Mouse (Mus musculus) NIH3T3 (cell line): ENCODE data around the gene Gm13762.

ENCODE experiments used
- DNase-seq: peaks from one replicate; pipeline ENCODE4 v3.0.0-alpha.2; 2012; ENCODE audit warnings: low read depth

The Gm13762 gene

DNA sequence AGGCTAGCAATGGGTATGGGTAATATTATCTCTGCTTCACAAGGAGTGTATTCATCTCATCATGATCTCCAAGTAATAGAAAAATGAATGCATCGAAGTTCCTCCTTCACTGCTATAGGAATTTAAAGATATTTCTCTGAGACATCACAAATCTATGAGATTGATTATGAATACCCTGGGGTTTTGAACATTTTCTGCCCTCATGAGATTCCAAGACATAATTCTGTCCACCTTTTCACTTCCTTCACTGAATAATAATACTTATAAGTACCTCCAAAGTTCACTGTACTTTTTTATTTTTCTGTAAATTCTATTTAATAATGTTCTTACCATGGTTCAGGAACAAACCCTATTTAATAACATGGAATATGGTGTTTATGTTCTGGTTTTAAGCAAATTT is at the start of gene Gm13762:
TSS of gene Gm13762 (minus strand) at position 101 of the 400 bp plus-strand sequence.
- DNase-seq: no peak

GRCm38 (mm10) chr2:89021436-89021835 is 41.4 kb upstream of the Gm13762 start:
- DNase-seq: peak; percentile 81

DNA sequence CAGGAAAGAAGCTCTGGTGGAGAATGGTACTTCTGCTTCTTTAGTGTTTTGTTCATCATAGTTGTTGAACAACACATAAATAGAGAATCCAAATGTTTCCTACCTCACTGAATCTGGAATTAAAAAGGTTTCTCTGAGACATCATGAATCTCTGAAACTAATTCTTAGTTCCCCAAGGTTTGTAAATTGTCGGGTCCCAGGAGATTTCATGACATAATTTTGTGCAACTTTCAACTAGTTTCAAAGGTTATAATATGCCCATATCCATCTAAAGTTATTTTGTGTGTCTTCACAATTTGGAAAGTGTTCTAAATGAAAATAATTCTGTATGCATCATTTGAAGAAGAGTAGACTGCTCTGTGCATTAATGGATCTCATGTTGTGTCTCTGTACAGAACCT is 38.2 kb upstream of the Gm13762 start, which contains the start of gene Olfr1216:
TSS of gene Olfr1216 (minus strand) at position 101 of the 400 bp plus-strand sequence.
- DNase-seq: no peak

GRCm38 (mm10) chr2:89006873-89007272 is 26.8 kb upstream of the Gm13762 start, which contains the start of gene Olfr1215:
TSS of gene Olfr1215 (minus strand) at chr2:89006973.
- DNase-seq: no peak

DNA sequence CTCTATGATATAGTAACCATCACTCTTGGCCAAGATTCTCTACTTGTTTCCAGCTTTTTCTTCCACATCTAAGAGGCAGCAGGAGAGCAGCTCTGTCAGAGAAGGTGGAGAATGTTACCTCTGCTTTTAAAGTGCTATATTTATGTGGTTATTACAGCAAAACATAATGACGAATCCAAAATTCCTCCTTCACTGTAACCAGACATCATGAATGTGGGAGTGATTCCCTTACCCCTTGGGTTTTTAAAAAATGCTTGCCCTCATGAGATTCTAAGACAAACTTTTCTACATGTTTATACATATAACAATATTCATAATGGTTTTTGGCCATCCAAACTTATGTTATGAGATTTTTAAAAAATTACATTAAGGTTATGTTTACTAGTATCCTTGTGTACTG is 12.5 kb upstream of the Gm13762 start, which contains the start of gene Olfr1214:
TSS of gene Olfr1214 (minus strand) at position 101 of the 400 bp plus-strand sequence.
- no peak for DNase-seq

DNA sequence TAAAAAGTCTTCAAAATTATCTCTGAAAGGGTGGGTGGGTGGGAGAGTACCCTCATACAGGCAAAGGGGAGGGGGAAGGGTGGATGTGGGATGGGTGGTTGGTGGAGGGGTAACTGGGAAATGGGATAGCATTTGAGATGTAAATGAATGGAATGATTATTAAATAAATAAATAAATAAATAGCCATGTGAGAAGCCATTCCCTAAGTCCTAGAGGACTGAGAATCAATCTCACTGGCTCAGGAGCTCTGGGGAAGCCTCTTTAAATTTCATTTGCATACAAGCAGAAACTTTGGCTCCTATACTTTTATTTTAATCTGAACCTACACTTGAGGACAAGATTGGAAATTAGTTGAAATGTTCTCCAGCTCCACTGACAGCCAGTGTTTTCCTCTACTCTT is 26.4 kb downstream of the Gm13762 start, which contains the start of gene Olfr1212:
TSS of gene Olfr1212 (plus strand) at position 301 of the 400 bp plus-strand sequence.
- no peak for DNase-seq

- DNase-seq: no peak
These were observed 42.1 kb downstream of the Gm13762 start, which contains the start of gene Olfr1211 for GRCm38 (mm10) chr2:88938011-88938410. TSS of gene Olfr1211 (minus strand) at chr2:88938111.
